20 mouse cellular contexts compared by ENCODE assay signal in the genomic region with DNA sequence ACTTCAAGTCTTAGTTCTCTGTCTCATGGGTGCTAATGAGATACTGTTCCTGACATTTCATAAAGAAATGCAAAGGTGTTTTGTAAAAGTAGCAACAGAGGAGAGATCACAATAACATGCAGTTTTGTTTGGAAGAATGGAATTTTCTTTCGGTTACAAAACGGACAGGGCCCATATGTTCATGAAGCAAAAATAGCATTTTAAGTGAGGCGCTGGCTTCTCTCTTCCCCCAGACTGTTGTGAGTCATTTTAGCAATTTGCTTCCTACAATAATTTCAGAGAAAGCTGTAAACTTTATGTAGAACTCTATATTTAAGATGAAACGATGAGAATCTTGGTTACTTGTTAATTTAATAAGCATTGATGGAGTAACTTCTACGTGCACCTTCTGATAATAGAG.
DNase-seq lines count a peak whose midpoint lies in the region; TF ChIP-seq lines count a peak whose summit lies in the region.
"Had no signal": no experiment of that assay in that cellular context is flagged by ENCODE, and none has a peak within 500 bp of the region (broad histone marks: within the 10 kb centered on the region; RNA-seq: fewer than 3 reads in every experiment).

No protein-coding gene starts in this region.

- peak; percentile 29 to 30 for DNase-seq in cerebellum, adult 18-20 months
- DNase-seq in cerebellum, postnatal 10 days: no peak
- peak; percentile 40 for DNase-seq in layer of hippocampus, adult 11-12 months (ENCODE audit: low spot score)
- DNase-seq in layer of hippocampus, postnatal 25 days (ENCODE audit: extremely low spot score in 1 of 2, low spot score in 1 of 2): no peak
- peak; percentile 36 for DNase-seq in right cerebral cortex, postnatal 25 days
- DNase-seq in right cerebral cortex, postnatal 4 days: no peak
- no peak for DNase-seq in heart, adult 2 months
- no peak for DNase-seq in embryo, embryonic 9.5 days (ENCODE audit: extremely low spot score)
- DNase-seq: adrenal gland, postnatal 10 days; cerebellum, adult 11 months; gastrocnemius, postnatal 10 days; heart, adult 11 months; heart, postnatal 36 days; retina, postnatal 1 day had no signal

- no peaks in the 10 kb centered on the region for H3K27me3 ChIP-seq in heart, adult 2 months (ENCODE audit: control insufficient read depth, insufficient read depth, low read length)
- H3K27me3 ChIP-seq: embryonic facial prominence, embryonic 13.5 days; forebrain, embryonic 15.5 days; intestine, embryonic 15.5 days; stomach, embryonic 15.5 days had no signal

- intact Hi-C loops in heart, adult 2 months (cut with DNase I): no loop called here

- no peaks in the 10 kb centered on the region for H3K36me3 ChIP-seq in heart, adult 2 months (ENCODE audit: control insufficient read depth, insufficient read depth, low read length)
- H3K36me3 ChIP-seq: embryonic facial prominence, embryonic 13.5 days; forebrain, embryonic 15.5 days; intestine, embryonic 15.5 days; stomach, embryonic 15.5 days had no signal

- no peak overlapping the region for H3K4me3 ChIP-seq in heart, adult 2 months
- H3K4me3 ChIP-seq: embryonic facial prominence, embryonic 13.5 days; forebrain, embryonic 15.5 days; intestine, embryonic 15.5 days; stomach, embryonic 15.5 days had no signal

- WGBS in heart, adult 2 months: 75% methylated on average over 5 of the region's 5 CpGs

- H3K4me1 ChIP-seq in heart, adult 2 months (ENCODE audit: control insufficient read depth, insufficient read depth, low read length): no peaks in the 10 kb centered on the region
- H3K4me1 ChIP-seq: embryonic facial prominence, embryonic 13.5 days; forebrain, embryonic 15.5 days; intestine, embryonic 15.5 days; stomach, embryonic 15.5 days had no signal

- TF ChIP-seq EP300 in heart, adult 2 months (IDR thresholded peaks at IDR 0.05; ENCODE audit: insufficient read depth, low read depth, low read length): no peak

- no peak for TF ChIP-seq CTCF in heart, adult 2 months (IDR thresholded peaks at IDR 0.05)

- H3K27ac ChIP-seq in heart, adult 2 months: no peak overlapping the region
- H3K27ac ChIP-seq: embryonic facial prominence, embryonic 13.5 days; forebrain, embryonic 15.5 days; hindbrain, embryonic 14.5 days; intestine, embryonic 15.5 days; liver, embryonic 14.5 days; stomach, embryonic 15.5 days had no signal

- no peak overlapping the region for H3K9ac ChIP-seq in heart, adult 2 months (ENCODE audit: low read depth, low read length)
- H3K9ac ChIP-seq: embryonic facial prominence, embryonic 13.5 days; forebrain, embryonic 15.5 days; hindbrain, embryonic 14.5 days; intestine, embryonic 15.5 days; liver, embryonic 14.5 days; stomach, embryonic 15.5 days had no signal

- no peak for TF ChIP-seq POLR2A in heart, adult 2 months (IDR thresholded peaks at IDR 0.05; ENCODE audit: insufficient read depth, low read depth, low read length)

- H3K79me2 ChIP-seq in heart, adult 2 months (replicated peaks; ENCODE audit: control insufficient read depth, insufficient read depth, low read length): no peaks in the 10 kb centered on the region

Comparison
In these comparisons a context has a peak if more than half of its experiments do, and no peak if none do; other contexts are left out.
1. DNase-seq: peak in cerebellum, adult 18-20 months (2 of 2), layer of hippocampus, adult 11-12 months (single experiment) and right cerebral cortex, postnatal 25 days (single experiment); none in cerebellum, postnatal 10 days (0 of 2), layer of hippocampus, postnatal 25 days (0 of 2), right cerebral cortex, postnatal 4 days (single experiment), heart, adult 2 months (0 of 2) and embryo, embryonic 9.5 days (single experiment).